Mouse (Mus musculus): Measurements from ENCODE around the gene Ivns1abp. TPM values are rescaled to one million over a fixed set of nuclear protein-coding genes. Genes with fewer than 3 reads are reported as not detected.
"Not testable (repeated sequence)": the region's sequence is repeated elsewhere in the genome, so short reads cannot be mapped to it uniquely, and the experiment has no call there.

Ivns1abp gene
- total RNA-seq, 2 experiments from 2014 or later: 129 to 162 TPM

- intact Hi-C loops (cut with DNase I): no loop called here
- DNase-seq (ENCODE audit: low spot score in 2 of 2): no peak
These were observed 6.0 kb upstream of the Ivns1abp start for GRCm38 (mm10) chr1:151338234-151338633.

- DNase-seq (ENCODE audit: low spot score in 2 of 2): no peak
- intact Hi-C loops (cut with DNase I): no loop called here
These were observed 5.3 kb upstream of the Ivns1abp start for GRCm38 (mm10) chr1:151338941-151339340.

DNA sequence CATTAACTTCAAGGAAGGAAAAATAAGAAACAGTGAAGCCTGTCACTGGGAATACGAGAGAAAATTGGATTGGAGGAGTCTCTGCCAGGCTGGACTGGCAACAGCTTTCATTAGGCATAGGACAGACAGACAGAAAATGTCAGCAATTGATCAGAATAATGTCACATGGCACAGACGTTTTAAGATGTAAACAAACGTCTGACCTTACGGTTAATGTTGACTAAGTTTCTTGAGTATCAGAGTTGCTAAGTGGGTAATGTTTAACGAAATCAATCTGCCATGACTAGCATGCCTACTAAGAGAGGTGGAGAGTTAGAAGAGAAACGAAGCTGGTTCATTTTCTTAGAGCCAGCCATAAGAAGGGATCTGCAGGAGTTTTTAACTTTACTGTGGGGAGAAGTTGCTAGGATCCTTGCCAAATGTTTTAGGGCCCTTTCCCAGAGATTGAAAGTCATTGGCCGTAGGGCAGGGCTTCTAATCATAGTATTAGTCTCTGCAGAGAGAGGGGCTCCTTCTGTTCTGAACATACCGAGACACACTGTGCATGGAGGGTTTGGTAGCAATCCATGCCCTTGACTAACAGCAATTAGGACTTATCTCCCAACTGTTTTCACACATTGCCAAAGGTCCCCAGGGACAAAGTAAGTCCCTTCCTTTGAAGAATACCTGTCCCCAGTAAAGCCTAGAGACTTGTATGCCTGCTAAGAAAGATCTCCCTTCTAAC, 2.8 kb upstream of the Ivns1abp start:
- intact Hi-C loops (cut with DNase I): loop anchor here (5.0 kb wide), 3 partner anchors 39 to 214 kb away; no protein-coding TSS in a partner anchor
- DNase-seq (ENCODE audit: low spot score in 2 of 2): no peak

DNA sequence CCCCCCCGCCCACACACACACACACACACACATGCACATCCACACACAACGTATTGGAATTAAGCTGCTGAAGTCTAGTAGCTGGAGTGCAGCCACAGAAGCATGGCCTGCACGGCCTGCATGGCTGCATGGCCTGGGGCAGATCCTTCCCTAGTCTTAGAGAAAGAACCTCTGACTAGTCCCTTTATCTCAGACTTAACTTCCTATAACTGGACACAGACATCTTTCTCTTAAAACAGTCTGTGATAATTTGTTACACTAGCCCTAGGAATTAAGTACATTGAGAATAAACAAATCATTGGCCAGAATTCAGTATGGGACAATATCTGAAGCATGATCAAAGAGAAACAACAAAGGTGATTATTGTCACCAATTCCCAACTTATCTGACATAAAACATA, 2.0 kb upstream of the Ivns1abp start:
- DNase-seq (ENCODE audit: low spot score in 2 of 2): no peak
- intact Hi-C loops (cut with DNase I): loop anchor here (5.0 kb wide), 3 partner anchors 40 to 215 kb away; no protein-coding TSS in a partner anchor

DNA sequence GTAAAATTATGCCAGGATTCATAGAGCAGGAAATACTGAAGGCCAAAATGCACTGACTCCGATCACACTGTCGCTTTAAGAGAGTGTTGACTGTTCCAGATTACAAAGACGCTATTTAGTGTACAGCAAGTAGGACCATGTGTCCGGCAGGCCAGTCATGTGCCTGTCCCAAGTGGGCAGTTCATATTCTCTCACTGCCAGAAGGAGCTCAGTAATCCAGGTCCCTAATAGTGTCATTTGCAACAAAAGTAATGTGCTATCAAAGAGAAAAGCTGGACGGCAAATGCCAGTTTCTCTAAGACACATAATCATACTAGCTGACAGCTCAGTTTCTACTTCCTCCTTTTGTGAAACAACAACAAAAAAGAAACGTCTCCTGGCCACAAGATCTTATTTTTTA, 1.3 kb upstream of the Ivns1abp start:
- intact Hi-C loops (cut with DNase I): loop anchor here (5.0 kb wide), 3 partner anchors 41 to 216 kb away; no protein-coding TSS in a partner anchor
- DNase-seq (ENCODE audit: low spot score in 2 of 2): no peak

DNA sequence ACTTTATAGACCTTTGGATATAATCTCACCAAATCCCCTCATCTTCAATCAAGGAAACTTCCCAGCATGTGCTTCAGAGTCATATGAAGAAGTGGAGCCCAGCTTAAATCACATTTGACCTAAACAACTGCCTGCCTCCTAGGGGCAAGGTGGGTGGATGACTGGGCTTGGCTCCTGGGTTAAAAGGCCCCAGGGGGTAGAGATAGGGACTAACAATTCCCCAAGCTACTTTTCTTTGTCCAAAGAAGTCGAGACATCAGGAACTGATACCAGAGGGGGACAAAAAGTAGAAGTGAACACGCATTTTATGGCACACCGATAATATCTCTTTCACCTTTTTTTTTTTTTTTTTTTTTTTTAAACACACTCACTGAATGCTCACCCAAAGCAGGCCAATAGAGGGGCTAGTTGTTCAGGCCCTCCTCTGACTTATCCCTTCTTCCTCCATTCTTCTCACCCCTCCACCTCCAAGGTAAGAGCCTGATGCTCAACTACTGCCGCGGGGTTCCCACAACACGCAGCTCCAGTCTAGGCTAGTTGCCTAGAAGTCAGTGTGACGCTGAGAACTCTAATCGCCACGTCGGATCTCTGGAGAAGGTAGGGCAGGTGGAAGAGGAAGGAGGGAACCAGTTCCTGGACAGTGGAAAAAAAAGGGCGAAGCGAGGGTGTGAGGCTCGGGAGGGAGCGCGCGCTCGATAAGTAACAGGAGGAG, 550 bp upstream of the Ivns1abp start:
- no peak for DNase-seq (ENCODE audit: low spot score in 2 of 2)
- intact Hi-C loops (cut with DNase I): loop anchor here (5.0 kb wide), 3 partner anchors 41 to 216 kb away; no protein-coding TSS in a partner anchor

- DNase-seq (ENCODE audit: low spot score in 2 of 2): peak; percentile 95 to 97
- intact Hi-C loops (cut with DNase I): loop anchor here (1.0 kb wide), 2 partner anchors 95 to 266 kb away; no protein-coding TSS in a partner anchor
These were observed 1.0 kb downstream of the Ivns1abp start for GRCm38 (mm10) chr1:151345109-151345862.

DNA sequence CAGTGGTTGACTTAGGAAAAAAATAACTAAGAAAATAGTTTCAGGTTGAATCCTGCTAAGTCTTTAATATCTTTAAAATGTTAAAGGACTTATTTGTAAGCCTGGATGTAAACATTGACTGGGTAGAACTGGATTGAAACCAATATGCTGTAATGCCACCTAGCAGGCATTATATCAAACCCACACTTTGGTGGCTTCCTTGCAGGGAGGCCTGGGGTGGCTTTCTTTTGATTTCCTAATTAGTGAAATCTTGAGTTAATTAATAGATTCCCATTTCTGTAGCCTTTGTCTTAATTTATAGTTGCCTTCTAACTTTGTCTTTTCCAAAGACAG, 1.6 kb downstream of the Ivns1abp start:
- no peak for DNase-seq (ENCODE audit: low spot score in 2 of 2)
- intact Hi-C loops (cut with DNase I): loop anchor here (1.0 kb wide), 2 partner anchors 96 to 267 kb away; no protein-coding TSS in a partner anchor

GRCm38 (mm10) chr1:151346681-151347127, 2.4 kb downstream of the Ivns1abp start:
- intact Hi-C loops (cut with DNase I): no loop called here
- no peak for DNase-seq (ENCODE audit: low spot score in 2 of 2)

DNA sequence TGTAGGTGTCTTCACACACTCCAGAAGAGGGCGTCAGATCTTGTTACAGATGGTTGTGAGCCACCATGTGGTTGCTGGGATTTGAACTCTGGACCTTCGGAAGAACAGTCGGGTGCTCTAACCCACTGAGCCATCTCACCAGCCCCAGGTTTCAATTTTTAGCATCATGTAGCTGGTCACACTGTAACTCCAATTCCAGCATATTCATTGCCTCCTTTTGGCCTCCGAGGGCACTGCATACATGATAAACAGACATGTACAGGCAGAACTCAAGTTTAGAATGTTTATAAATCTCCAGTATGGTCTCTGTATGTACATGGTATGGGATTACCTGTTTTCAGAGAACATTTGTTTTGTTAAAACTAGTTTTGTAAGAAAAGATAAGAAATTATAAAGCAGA, 4.0 kb downstream of the Ivns1abp start:
- DNase-seq (ENCODE audit: low spot score in 2 of 2); intact Hi-C loops (cut with DNase I): not testable (repeated sequence)

GRCm38 (mm10) chr1:151352911-151353310, 8.6 kb downstream of the Ivns1abp start:
- DNase-seq (ENCODE audit: low spot score in 2 of 2): no peak
- intact Hi-C loops (cut with DNase I): loop anchor here (2.0 kb wide), 1 partner anchor 318 kb away; no protein-coding TSS in a partner anchor

GRCm38 (mm10) chr1:151355994-151356393, 11.7 kb downstream of the Ivns1abp start:
- intact Hi-C loops (cut with DNase I): no loop called here

GRCm38 (mm10) chr1:151359374-151359773, 15.1 kb downstream of the Ivns1abp start:
- intact Hi-C loops (cut with DNase I): no loop called here
- no peak for DNase-seq (ENCODE audit: low spot score in 2 of 2)

More at GRCm38 (mm10) chr1:151355994-151356393, 11.7 kb downstream of the Ivns1abp start:
- DNase-seq (ENCODE audit: low spot score in 2 of 2): no peak

DNA sequence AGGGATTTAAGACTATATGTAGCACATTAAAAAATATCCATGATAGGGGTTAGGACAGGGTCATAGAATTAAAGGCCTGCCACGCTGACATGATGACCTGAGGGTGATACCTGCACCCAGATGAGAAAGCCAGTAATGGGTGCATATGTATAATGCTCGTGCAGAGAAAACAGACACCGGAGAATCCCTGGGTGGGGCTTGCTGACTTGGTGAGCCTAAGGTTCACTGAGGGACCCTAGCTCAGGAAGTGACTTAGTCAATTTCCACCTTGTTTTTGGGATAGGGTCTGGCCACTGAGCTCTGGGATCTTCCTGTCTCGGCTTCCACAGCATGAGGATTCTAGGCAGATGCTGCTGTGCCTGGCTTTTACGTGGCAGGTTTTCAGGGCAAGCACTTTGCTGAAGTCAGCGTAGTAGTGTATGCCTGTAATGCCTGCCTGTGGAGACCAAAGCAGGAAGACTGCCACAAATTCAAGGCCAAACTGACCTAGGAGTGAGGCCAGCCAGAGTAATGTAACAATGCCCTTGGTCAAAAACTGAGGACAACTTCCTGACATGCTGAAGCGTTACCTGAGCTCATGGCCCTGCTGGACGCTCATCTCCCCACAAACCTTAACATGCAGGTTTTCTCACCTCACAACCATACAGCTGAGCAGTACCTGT, 22.8 kb downstream of the Ivns1abp start:
- DNase-seq (ENCODE audit: low spot score in 2 of 2): no peak
- intact Hi-C loops (cut with DNase I): loop anchor here (10.0 kb wide), 1 partner anchor 942 kb away; no protein-coding TSS in a partner anchor

- no peak for DNase-seq (ENCODE audit: low spot score in 2 of 2)
- intact Hi-C loops (cut with DNase I): loop anchor here (10.0 kb wide), 1 partner anchor 943 kb away; no protein-coding TSS in a partner anchor
These were observed 23.5 kb downstream of the Ivns1abp start for GRCm38 (mm10) chr1:151367721-151368324.

GRCm38 (mm10) chr1:151368444-151368843, 24.2 kb downstream of the Ivns1abp start:
- intact Hi-C loops (cut with DNase I): loop anchor here (10.0 kb wide), 1 partner anchor 944 kb away; no protein-coding TSS in a partner anchor
- DNase-seq (ENCODE audit: low spot score in 2 of 2): no peak

DNA sequence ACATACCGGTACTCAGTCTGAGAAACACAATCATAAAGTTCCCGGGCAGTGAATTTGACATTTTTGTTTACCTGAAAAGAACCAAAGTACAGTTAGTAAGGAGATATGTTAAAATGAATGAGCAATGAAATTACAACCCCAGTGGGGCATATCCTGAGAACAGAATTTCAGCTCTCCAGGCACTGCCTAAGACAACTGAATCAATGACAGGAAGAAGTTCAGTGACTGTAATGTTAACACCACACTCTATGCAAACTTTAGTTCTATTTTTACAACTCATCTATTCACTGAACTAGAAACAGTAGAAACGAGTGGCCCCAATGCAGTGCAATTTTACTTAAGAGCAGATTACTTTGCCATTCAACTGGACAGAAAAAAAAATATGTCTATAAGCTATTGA, 26.3 kb downstream of the Ivns1abp start:
- intact Hi-C loops (cut with DNase I): no loop called here
- DNase-seq (ENCODE audit: low spot score in 2 of 2): no peak

DNA sequence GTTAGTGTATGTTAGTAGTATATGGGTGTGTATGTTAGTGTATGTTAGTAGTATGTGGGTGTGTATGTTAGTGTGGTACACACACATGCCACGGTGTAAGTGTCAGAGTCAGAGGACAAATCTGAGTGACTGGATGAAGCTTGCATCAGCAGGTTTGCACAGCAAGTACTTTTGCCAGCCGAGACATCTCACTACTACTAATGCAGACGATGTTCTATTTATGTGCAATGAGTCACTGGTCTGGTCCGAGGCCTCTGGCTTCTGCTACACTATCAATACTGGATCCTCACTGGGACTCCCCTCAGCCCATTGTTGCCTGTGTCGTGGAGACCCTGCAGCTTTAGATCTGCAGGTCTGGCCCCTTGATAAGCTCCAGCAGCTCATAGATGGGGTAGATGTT, 27.3 kb downstream of the Ivns1abp start:
- DNase-seq (ENCODE audit: low spot score in 2 of 2): no peak
- intact Hi-C loops (cut with DNase I): no loop called here

DNA sequence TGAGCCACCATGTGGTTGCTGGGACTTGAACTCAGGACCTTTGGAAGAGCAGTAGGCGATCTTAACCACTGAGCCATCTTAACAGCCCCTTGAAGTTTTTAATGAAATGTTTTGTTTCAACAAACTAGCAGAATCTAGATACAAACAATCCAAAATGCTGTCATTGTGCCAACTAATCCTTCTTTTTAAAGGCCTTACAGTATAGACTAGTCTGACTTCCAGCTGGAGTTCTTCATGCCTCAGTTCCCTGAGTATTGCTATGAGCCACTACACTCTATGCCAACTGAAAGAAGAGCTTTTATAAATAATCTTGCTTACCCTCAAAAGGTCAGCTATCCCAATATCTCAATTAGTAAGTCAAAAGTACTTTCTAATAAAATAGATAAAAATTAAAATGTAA, 28.5 kb downstream of the Ivns1abp start:
- intact Hi-C loops (cut with DNase I): no loop called here
- no peak for DNase-seq (ENCODE audit: low spot score in 2 of 2)
